In the genomic region with DNA sequence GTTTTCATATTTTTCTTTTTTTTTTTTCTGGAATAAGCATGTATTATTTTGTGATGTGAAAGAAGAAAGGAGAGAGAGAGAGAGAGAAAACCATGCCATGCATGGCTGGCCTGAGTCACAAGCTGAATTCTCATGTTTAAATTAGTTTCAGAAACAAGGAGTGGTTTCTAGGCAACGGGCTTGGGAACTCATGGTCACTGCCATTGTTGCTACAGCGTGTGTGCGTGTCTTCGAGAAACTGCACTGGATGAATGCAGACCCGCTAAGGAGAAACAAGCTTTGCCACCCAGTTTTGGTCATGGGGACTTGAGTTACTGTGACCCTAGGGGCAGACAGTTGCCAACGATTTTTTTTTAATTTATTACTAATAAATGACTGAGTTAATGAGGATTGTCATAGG, we compare ENCODE assay signal across 9 mouse cellular contexts. TPM values are rescaled to one million over a fixed set of nuclear protein-coding genes. Genes with fewer than 3 reads are reported as not detected.
DNase-seq lines count a peak whose midpoint lies in the region; ATAC-seq and TF ChIP-seq lines count a peak whose summit lies in the region.
"Had no signal": no experiment of that assay in that cellular context is flagged by ENCODE, and none has a peak within 500 bp of the region (broad histone marks: within the 10 kb centered on the region; RNA-seq: fewer than 3 reads in every experiment).

No protein-coding gene starts in this region.

- no peak overlapping the region; the same call in 1 of the 2 replicates for H3K4me3 ChIP-seq in forebrain, embryonic 14.5 days (ENCODE audit: low read depth, low read length)
- H3K4me3 ChIP-seq in liver, postnatal 0 days (ENCODE audit: low read depth, low read length), result no peak overlapping the region
- H3K4me3 ChIP-seq: liver, embryonic 15.5 days had no signal

- no peak for TF ChIP-seq EP300 in liver, postnatal 0 days (IDR thresholded peaks at IDR 0.05; ENCODE audit: low read depth)

- peak overlapping the region; percentile 89 for H3K27ac ChIP-seq in forebrain, embryonic 14.5 days (ENCODE audit: low read depth, low read length)
- H3K27ac ChIP-seq in liver, postnatal 0 days (ENCODE audit: low read depth), result no peak overlapping the region
- H3K27ac ChIP-seq: liver, embryonic 15.5 days had no signal

- peak overlapping the region; percentile 36; the same call in 1 of the 2 replicates for H3K9ac ChIP-seq in forebrain, embryonic 14.5 days (ENCODE audit: low read length)
- H3K9ac ChIP-seq in liver, postnatal 0 days (replicated peaks), result no peak overlapping the region
- H3K9ac ChIP-seq: liver, embryonic 15.5 days had no signal

- H3K9me3 ChIP-seq in forebrain, embryonic 14.5 days (replicated peaks; ENCODE audit: control insufficient read depth, low read length), result no peaks in the 10 kb centered on the region
- H3K9me3 ChIP-seq in liver, postnatal 0 days (ENCODE audit: low read length), result no peaks in the 10 kb centered on the region
- H3K9me3 ChIP-seq: liver, embryonic 15.5 days had no signal

- no peaks in the 10 kb centered on the region for H3K27me3 ChIP-seq in forebrain, embryonic 14.5 days (replicated peaks; ENCODE audit: control insufficient read depth, insufficient read depth, low read length)
- no peaks in the 10 kb centered on the region for H3K27me3 ChIP-seq in liver, postnatal 0 days (ENCODE audit: insufficient read depth, low read length)
- H3K27me3 ChIP-seq: liver, embryonic 15.5 days had no signal

- no peak for TF ChIP-seq CTCF in liver, postnatal 0 days (IDR thresholded peaks at IDR 0.05; ENCODE audit: low read depth)

- peaks cover 4% of the 10 kb centered on the region for H3K4me1 ChIP-seq in forebrain, embryonic 14.5 days (ENCODE audit: control insufficient read depth, insufficient read depth, low read length)
- H3K4me1 ChIP-seq in liver, postnatal 0 days (ENCODE audit: insufficient read depth), result peaks cover under 1% of the 10 kb centered on the region; the same call in 1 of the 2 replicates

- peak; percentile 14 for DNase-seq in thymus, postnatal 4 days
- no peak for DNase-seq in thymus, postnatal 10 days (ENCODE audit: low spot score in 2 of 2)
- DNase-seq in forebrain, embryonic 14.5 days (ENCODE audit: low spot score), result peak; percentile 95
- DNase-seq in kidney, postnatal 4 days, result peak; percentile 26 to 46
- DNase-seq in neural tube, embryonic 10.5 days (ENCODE audit: extremely low spot score, low spot score), result peak; percentile 48
- DNase-seq in liver, postnatal 0 days, result no peak
- no peak for DNase-seq in cerebellum, postnatal 14 days

- ATAC-seq in forebrain, embryonic 14.5 days, result peak; percentile 89
- ATAC-seq in liver, postnatal 0 days, result no peak
- no peak for ATAC-seq in inflammation-experienced regulatory T-cells, adult 6 months

- peak overlapping the region; percentile 40 for H3K4me2 ChIP-seq in forebrain, embryonic 14.5 days (ENCODE audit: low read length)
- H3K4me2 ChIP-seq in liver, postnatal 0 days (ENCODE audit: low read depth, low read length), result no peak overlapping the region
- H3K4me2 ChIP-seq: liver, embryonic 15.5 days had no signal

- 2% methylated on average over 6 of the region's 6 CpGs for WGBS in forebrain, embryonic 14.5 days
- WGBS in liver, postnatal 0 days (ENCODE audit: insufficient replicate concordance), result 73% methylated on average over 6 of the region's 6 CpGs

- no peaks in the 10 kb centered on the region for H3K36me3 ChIP-seq in forebrain, embryonic 14.5 days (ENCODE audit: control insufficient read depth, insufficient read depth, low read length)
- no peaks in the 10 kb centered on the region for H3K36me3 ChIP-seq in liver, postnatal 0 days (replicated peaks; ENCODE audit: insufficient read depth, low read length)
- H3K36me3 ChIP-seq: liver, embryonic 15.5 days had no signal

RNA-seq across cellular contexts. Expression of gene Chrna9, which starts 15.5 kb away (rescaled TPM):
- not detected in 2 replicates for polyA plus RNA-seq in forebrain, embryonic 14.5 days (2014; fragmentation: Nextera tagmentation; extraction: Ambion mirVana)
- 0.07 TPM in 1 of 2 replicates, not detected in the other for polyA plus RNA-seq in liver, postnatal 0 days (2015; fragmentation: Nextera tagmentation; extraction: Ambion mirVana)
- polyA plus RNA-seq in inflammation-experienced regulatory T-cells, adult 6 months (2017; shearing (Covaris generic)), result 1 to 10 TPM in 2 of 3 experiments, not detected in 1; 1.6 to 2.0 TPM
- polyA plus RNA-seq: liver, embryonic 15.5 days had no signal

RNA-seq across cellular contexts. Expression of gene 9130230L23Rik, which starts 53.8 kb away (rescaled TPM):
- not detected in 2 replicates for polyA plus RNA-seq in forebrain, embryonic 14.5 days (2014; fragmentation: Nextera tagmentation; extraction: Ambion mirVana)
- 0.20 TPM in 1 of 2 replicates, not detected in the other for polyA plus RNA-seq in liver, postnatal 0 days (2015; fragmentation: Nextera tagmentation; extraction: Ambion mirVana)
- under 1 TPM in 2 of 3 experiments, not detected in 1; 0.88 to 0.96 TPM for polyA plus RNA-seq in inflammation-experienced regulatory T-cells, adult 6 months (2017; shearing (Covaris generic))

Comparison
In these comparisons a context has a peak if more than half of its experiments do, and no peak if none do; other contexts are left out.
1. DNase-seq: peak in thymus, postnatal 4 days (single experiment), forebrain, embryonic 14.5 days (single experiment), kidney, postnatal 4 days (2 of 2) and neural tube, embryonic 10.5 days (single experiment); none in thymus, postnatal 10 days (0 of 2), liver, postnatal 0 days (single experiment) and cerebellum, postnatal 14 days (0 of 2).